Mouse (Mus musculus) myocyte (in vitro differentiated cells): ENCODE measurements around the gene Cd276.

ENCODE experiments used
- MAX ChIP-seq: IDR thresholded peaks from one replicate; pipeline ENCODE4 v1.6.1; 2011; ENCODE audit warnings: low read depth, mild to moderate bottlenecking, control low read depth
- MYOD1 ChIP-seq, 3 experiments: IDR thresholded peaks; one replicate each; pipeline ENCODE4 v1.6.1; 2011; ENCODE audit warnings: control low read depth in 2 of 3, low read depth in 2 of 3, mild to moderate bottlenecking in 2 of 3, moderate library complexity in 1 of 3; ENCODE audit not compliant: insufficient read length in 2 of 3, control insufficient read depth in 1 of 3
- POLR2A ChIP-seq: IDR thresholded peaks from one replicate; pipeline ENCODE4 v1.6.1; 2011; ENCODE audit warnings: low read depth, mild to moderate bottlenecking, control low read depth, moderate library complexity; ENCODE audit not compliant: insufficient read length
- POLR2AphosphoS2 ChIP-seq: IDR thresholded peaks from one replicate; pipeline ENCODE4 v1.6.1; 2011; ENCODE audit warnings: low read depth, control low read depth; ENCODE audit not compliant: insufficient read length
- TCF3 ChIP-seq: IDR thresholded peaks from one replicate; pipeline ENCODE4 v1.6.1; 2011; ENCODE audit warnings: low read depth, control low read depth; ENCODE audit not compliant: insufficient read length

DNA sequence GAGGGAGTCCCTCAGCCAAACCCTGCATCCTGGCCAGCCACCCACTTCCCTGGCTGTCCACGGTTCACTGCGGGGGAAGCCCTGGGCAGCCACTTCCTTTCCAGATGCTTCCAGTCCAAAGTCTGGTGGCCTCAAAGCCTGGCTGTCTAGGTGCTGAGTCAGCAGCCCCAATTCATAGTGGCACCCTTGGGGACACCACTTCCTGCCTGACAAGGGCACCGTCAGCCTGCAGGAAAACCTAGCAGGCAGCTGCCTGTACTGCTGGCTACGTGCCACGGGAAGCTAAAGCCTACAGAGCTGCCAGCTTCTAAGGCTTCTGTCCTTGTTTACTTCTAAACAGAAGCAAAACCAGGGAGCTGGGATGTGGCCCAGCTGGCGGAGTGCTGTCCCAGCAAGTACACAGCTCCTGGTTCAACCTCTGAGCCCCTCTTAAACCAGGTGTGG is 13.3 kb downstream of the Cd276 start:
- TF ChIP-seq MYOD1 (IDR thresholded peaks at IDR 0.05; ENCODE audit: control insufficient read depth in 1 of 3, insufficient read length in 2 of 3, low read depth in 2 of 3) (peak; percentile 40 to 75 (median 41)), POLR2A (no peak), POLR2AphosphoS2 (no peak), TCF3 (no peak), MAX (no peak)
